In genomic region chr16:13336503-13337230, GRCm38 (mm10) we compare ENCODE assay signal across 9 mouse cellular contexts.
DNase-seq lines count a peak whose midpoint lies in the region; ATAC-seq and TF ChIP-seq lines count a peak whose summit lies in the region.
"Had no signal": no experiment of that assay in that cellular context is flagged by ENCODE, and none has a peak within 500 bp of the region (broad histone marks: within the 10 kb centered on the region; RNA-seq: fewer than 3 reads in every experiment).

No protein-coding gene starts in this region.

- no peak overlapping the region for H3K9ac ChIP-seq in embryonic facial prominence, embryonic 11.5 days (replicated peaks; ENCODE audit: low read length)
- H3K9ac ChIP-seq in heart, embryonic 13.5 days: no peak overlapping the region
- no peak overlapping the region for H3K9ac ChIP-seq in lung, embryonic 14.5 days

- no peak overlapping the region for H3K4me2 ChIP-seq in embryonic facial prominence, embryonic 11.5 days (ENCODE audit: low read depth, low read length)
- H3K4me2 ChIP-seq in heart, embryonic 13.5 days: no peak overlapping the region
- no peak overlapping the region for H3K4me2 ChIP-seq in lung, embryonic 14.5 days

- 74% methylated on average over 5 of the region's 5 CpGs for WGBS in embryonic facial prominence, embryonic 11.5 days
- 77% methylated on average over 5 of the region's 5 CpGs for WGBS in embryonic facial prominence, embryonic 10.5 days
- WGBS in heart, embryonic 13.5 days: 32% methylated on average over 5 of the region's 5 CpGs
- WGBS in lung, embryonic 14.5 days: 64% methylated on average over 5 of the region's 5 CpGs

- ATAC-seq in embryonic facial prominence, embryonic 11.5 days (replicated peaks; ENCODE audit: insufficient number of reproducible peaks, low FRiP score, low TSS enrichment, low read depth): 0 out of 2 replicates have a peak, but pooled peaks have one; percentile 59
- peak; percentile 68; the same call in 1 of the 2 replicates for ATAC-seq in heart, embryonic 13.5 days (ENCODE audit: extremely low read depth, insufficient number of reproducible peaks, low FRiP score, low TSS enrichment)
- no peak for ATAC-seq in lung, embryonic 14.5 days (ENCODE audit: insufficient read depth)

- no peaks in the 10 kb centered on the region for H3K27me3 ChIP-seq in embryonic facial prominence, embryonic 11.5 days (ENCODE audit: control insufficient read depth, insufficient read depth, low read length)
- H3K27me3 ChIP-seq in embryonic facial prominence, embryonic 10.5 days (replicated peaks; ENCODE audit: low read depth, poor library complexity, severe bottlenecking): no peaks in the 10 kb centered on the region
- H3K27me3 ChIP-seq in heart, embryonic 13.5 days (replicated peaks): no peaks in the 10 kb centered on the region
- no peaks in the 10 kb centered on the region for H3K27me3 ChIP-seq in lung, embryonic 14.5 days (ENCODE audit: insufficient read depth, low read length)

- H3K27ac ChIP-seq in embryonic facial prominence, embryonic 11.5 days (replicated peaks; ENCODE audit: low read depth, low read length): no peak overlapping the region
- H3K27ac ChIP-seq in embryonic facial prominence, embryonic 10.5 days (replicated peaks): no peak overlapping the region
- no peak overlapping the region for H3K27ac ChIP-seq in heart, embryonic 13.5 days (replicated peaks)
- no peak overlapping the region for H3K27ac ChIP-seq in lung, embryonic 14.5 days (ENCODE audit: low read depth)

- no peaks in the 10 kb centered on the region for H3K36me3 ChIP-seq in embryonic facial prominence, embryonic 11.5 days (replicated peaks; ENCODE audit: control insufficient read depth, insufficient read depth, low read depth, low read length)
- no peaks in the 10 kb centered on the region for H3K36me3 ChIP-seq in embryonic facial prominence, embryonic 10.5 days (replicated peaks)
- H3K36me3 ChIP-seq in heart, embryonic 13.5 days: peaks cover 3% of the 10 kb centered on the region; the same call in 1 of the 2 replicates
- H3K36me3 ChIP-seq in lung, embryonic 14.5 days (ENCODE audit: insufficient read depth): no peaks in the 10 kb centered on the region

- no peak for DNase-seq in embryonic facial prominence, embryonic 11.5 days (ENCODE audit: low spot score)
- DNase-seq in embryonic facial prominence, embryonic 10.5 days (ENCODE audit: low spot score): no peak
- peak; percentile 60 for DNase-seq in adrenal gland, postnatal 14 days
- DNase-seq in lung, embryonic 14.5 days: no peak
- no peak for DNase-seq in frontal cortex, postnatal 10 days (ENCODE audit: low spot score in 2 of 2)
- no peak for DNase-seq in right cerebral cortex, adult 2 months (ENCODE audit: low spot score in 2 of 2)
- DNase-seq in kidney, adult 8-10 months: no peak
- DNase-seq: cerebellum, postnatal 25 days had no signal

- TF ChIP-seq CTCF in lung, embryonic 14.5 days (IDR thresholded peaks at IDR 0.05; ENCODE audit: low read depth): peak; percentile 25

- H3K4me3 ChIP-seq in embryonic facial prominence, embryonic 11.5 days (ENCODE audit: low read depth, low read length): no peak overlapping the region
- no peak overlapping the region for H3K4me3 ChIP-seq in embryonic facial prominence, embryonic 10.5 days
- no peak overlapping the region for H3K4me3 ChIP-seq in heart, embryonic 13.5 days
- no peak overlapping the region for H3K4me3 ChIP-seq in lung, embryonic 14.5 days (ENCODE audit: low read depth, low read length)

- H3K9me3 ChIP-seq in embryonic facial prominence, embryonic 11.5 days (replicated peaks; ENCODE audit: control insufficient read depth, low read length): no peaks in the 10 kb centered on the region
- no peaks in the 10 kb centered on the region for H3K9me3 ChIP-seq in embryonic facial prominence, embryonic 10.5 days
- H3K9me3 ChIP-seq in heart, embryonic 13.5 days: no peaks in the 10 kb centered on the region
- H3K9me3 ChIP-seq in lung, embryonic 14.5 days (ENCODE audit: low read depth, low read length): no peaks in the 10 kb centered on the region

- no peaks in the 10 kb centered on the region for H3K4me1 ChIP-seq in embryonic facial prominence, embryonic 11.5 days (ENCODE audit: control insufficient read depth, insufficient read depth, low read length)
- no peaks in the 10 kb centered on the region; the same call in 1 of the 2 replicates for H3K4me1 ChIP-seq in embryonic facial prominence, embryonic 10.5 days
- H3K4me1 ChIP-seq in heart, embryonic 13.5 days: peaks cover 34% of the 10 kb centered on the region
- no peaks in the 10 kb centered on the region for H3K4me1 ChIP-seq in lung, embryonic 14.5 days (ENCODE audit: insufficient read depth)
